Mouse (Mus musculus) C2C12 (cell line): ENCODE data around the gene Gda. TPM values are rescaled to one million over a fixed set of nuclear protein-coding genes. Genes with fewer than 3 reads are reported as not detected.

Experiments used
- H3K27me3 ChIP-seq: one replicate; pipeline ENCODE4 v1.6.1; 2011; ENCODE audit not compliant: control insufficient read depth, insufficient read depth, insufficient read length
- H3K36me3 ChIP-seq: one replicate; pipeline ENCODE4 v1.6.1; 2011; ENCODE audit not compliant: control insufficient read depth, insufficient read depth
- H3K4me3 ChIP-seq: one replicate; pipeline ENCODE4 v1.5.1; 2011; ENCODE audit warnings: mild to moderate bottlenecking, control low read depth; ENCODE audit not compliant: poor library complexity, insufficient read depth, severe bottlenecking
- H3K79me2 ChIP-seq: one replicate; pipeline ENCODE4 v1.6.1; 2011; ENCODE audit not compliant: control insufficient read depth, insufficient read depth
- H3K79me3 ChIP-seq: one replicate; pipeline ENCODE4 v1.6.1; 2011; ENCODE audit warnings: low read depth, control low read depth
- H3ac ChIP-seq: one replicate; pipeline ENCODE3; 2011; ENCODE audit warnings: low read depth; ENCODE audit not compliant: control insufficient read depth, insufficient read length
- CEBPB ChIP-seq: IDR thresholded peaks from one replicate; pipeline ENCODE4 v1.6.1; 2011; ENCODE audit warnings: low read depth, mild to moderate bottlenecking, control low read depth, moderate library complexity
- CTCF ChIP-seq: IDR thresholded peaks from one replicate; pipeline ENCODE4 v1.5.1; 2011; ENCODE audit not compliant: control insufficient read depth, insufficient read depth, insufficient read length
- FOSL1 ChIP-seq: IDR thresholded peaks from one replicate; pipeline ENCODE4 v1.8.0; 2011; ENCODE audit warnings: mild to moderate bottlenecking, low read length; ENCODE audit not compliant: poor library complexity, insufficient read depth, severe bottlenecking
- MAX ChIP-seq: IDR thresholded peaks from one replicate; pipeline ENCODE4 v1.6.1; 2011; ENCODE audit warnings: mild to moderate bottlenecking, control low read depth
- MYOD1 ChIP-seq: IDR thresholded peaks from one replicate; pipeline ENCODE4 v1.6.1; 2011; ENCODE audit warnings: low read depth; ENCODE audit not compliant: control insufficient read depth, insufficient read length
- MYOG ChIP-seq: IDR thresholded peaks from one replicate; pipeline ENCODE4 v1.6.1; 2011; ENCODE audit not compliant: control insufficient read depth, insufficient read length; ENCODE audit errors: extremely low read depth
- USF1 ChIP-seq: IDR thresholded peaks from one replicate; pipeline ENCODE4 v1.6.1; 2011; ENCODE audit warnings: low read depth, mild to moderate bottlenecking, control low read depth, moderate library complexity
- polyA plus RNA-seq: library from polyadenylated mRNA; unstranded; fragments of >200 nt; fragmentation: generic; extraction: Trizol; gene quantifications from one replicate; pipeline ENCODE4 v1.2.1, GENCODE M21; 2012; ENCODE audit warnings: missing spikeins

The Gda gene
- polyA plus RNA-seq, 1 experiment, result 0.14 TPM

DNA sequence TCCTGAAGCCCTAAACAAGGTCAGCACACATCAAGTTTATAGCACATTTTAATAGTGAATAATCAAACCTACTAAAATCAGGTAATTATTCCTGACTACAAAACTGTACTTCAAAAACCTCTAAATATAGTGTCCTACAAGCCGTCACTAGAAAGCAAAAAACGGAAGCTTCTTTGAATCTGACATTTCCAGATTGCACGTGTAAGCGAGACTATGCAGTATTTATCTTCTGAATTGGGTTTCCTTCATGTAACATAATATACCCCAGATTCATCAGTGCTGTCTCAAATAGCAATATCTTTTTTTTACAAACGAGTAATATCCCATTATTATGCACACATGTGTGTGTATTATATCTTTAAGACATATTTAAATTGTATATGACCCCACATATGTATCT is 54.8 kb downstream of the Gda start:
- H3ac ChIP-seq, result no peak overlapping the region
- no peak overlapping the region for H3K4me3 ChIP-seq
- H3K79me3 ChIP-seq, result no peaks in the 10 kb centered on the region
- no peaks in the 10 kb centered on the region for H3K27me3 ChIP-seq
- no peaks in the 10 kb centered on the region for H3K79me2 ChIP-seq
- no peak for TF ChIP-seq FOSL1
- no peak for TF ChIP-seq CTCF
- no peak for TF ChIP-seq MYOD1
- no peak for TF ChIP-seq CEBPB
- no peak for TF ChIP-seq MAX
- no peak for TF ChIP-seq MYOG
- no peak for TF ChIP-seq USF1
- H3K36me3 ChIP-seq, result no peaks in the 10 kb centered on the region

DNA sequence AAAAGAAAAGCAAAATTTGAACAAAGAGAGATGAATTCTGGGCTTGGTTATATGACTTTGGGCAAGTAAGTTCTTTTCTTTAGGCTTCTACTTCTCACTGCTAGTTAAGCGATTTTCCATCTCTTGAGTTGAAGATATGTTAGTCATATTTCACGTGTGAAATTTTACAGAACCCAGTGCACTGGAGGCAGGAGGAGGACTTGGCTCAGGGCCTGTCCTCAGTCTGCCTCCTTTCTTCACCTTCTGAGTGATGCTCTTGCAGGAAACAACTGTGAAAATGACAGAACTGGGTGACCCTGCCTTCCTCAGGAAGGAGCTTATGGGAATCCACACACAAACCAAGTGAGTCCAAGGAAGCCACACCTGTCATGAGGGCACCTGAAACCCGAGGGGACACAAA is 57.9 kb downstream of the Gda start:
- TF ChIP-seq MYOD1 (no peak), CTCF (no peak), FOSL1 (no peak), MAX (no peak), CEBPB (no peak), MYOG (no peak), USF1 (no peak)
- no peaks in the 10 kb centered on the region for H3K79me2 ChIP-seq
- no peaks in the 10 kb centered on the region for H3K79me3 ChIP-seq
- H3K36me3 ChIP-seq, result no peaks in the 10 kb centered on the region
- H3K27me3 ChIP-seq, result no peaks in the 10 kb centered on the region
- H3K4me3 ChIP-seq, result no peak overlapping the region
- no peak overlapping the region for H3ac ChIP-seq

DNA sequence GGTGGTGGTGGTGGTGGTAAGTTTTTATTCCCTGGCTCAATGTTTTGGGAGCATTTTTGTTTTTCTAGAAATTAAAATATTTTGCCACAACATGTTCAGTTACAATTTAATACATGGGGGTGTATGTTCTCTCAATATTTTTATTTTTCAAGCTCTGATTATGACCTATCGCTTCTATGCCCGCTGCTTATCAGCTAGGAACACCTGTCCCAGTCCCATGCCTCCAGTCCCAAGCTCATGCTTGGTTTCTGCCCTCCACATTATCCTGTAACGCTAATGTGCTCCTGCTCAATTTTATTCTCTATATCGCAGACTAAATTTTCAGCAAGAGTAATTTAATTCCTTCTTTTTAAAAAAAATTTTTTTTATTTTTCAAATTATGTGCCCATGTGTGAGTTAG is 64.1 kb downstream of the Gda start:
- Histone ChIP-seq H3K79me2 (no peaks in the 10 kb centered on the region), H3K27me3 (no peaks in the 10 kb centered on the region)

DNA sequence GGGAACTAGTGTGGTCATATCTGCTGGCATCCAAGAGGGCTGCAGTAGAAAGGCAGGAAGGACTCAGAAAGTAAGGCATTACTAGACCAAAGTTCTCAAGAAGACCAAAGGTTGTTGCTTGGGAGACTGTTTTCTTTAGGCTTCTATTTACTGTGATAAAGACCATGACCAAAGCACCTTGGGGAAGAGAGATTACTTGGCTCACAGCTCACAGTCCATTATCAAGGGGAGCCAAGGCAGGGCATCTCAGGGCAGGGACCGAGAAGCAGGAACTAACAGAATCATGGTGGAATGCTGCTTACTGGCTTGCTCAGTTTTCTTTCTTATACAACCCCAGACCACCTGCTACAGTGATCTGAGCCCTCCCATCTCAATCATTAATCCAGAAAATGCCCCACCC is 65.9 kb downstream of the Gda start:
- H3ac ChIP-seq, result no peak overlapping the region
- no peaks in the 10 kb centered on the region for H3K27me3 ChIP-seq
- no peaks in the 10 kb centered on the region for H3K79me2 ChIP-seq
- H3K4me3 ChIP-seq, result no peak overlapping the region
- no peaks in the 10 kb centered on the region for H3K36me3 ChIP-seq
- H3K79me3 ChIP-seq, result no peaks in the 10 kb centered on the region
- TF ChIP-seq MYOD1 (no peak), FOSL1 (no peak), CTCF (no peak), USF1 (no peak), MAX (no peak), CEBPB (no peak), MYOG (no peak)

More for the DNA sequence above, 64.1 kb downstream of the Gda start:
- TF ChIP-seq CTCF (no peak), CEBPB (no peak), MYOG (no peak), MAX (no peak)
- Histone ChIP-seq H3K36me3 (no peaks in the 10 kb centered on the region), H3K79me3 (no peaks in the 10 kb centered on the region), H3K4me3 (no peak overlapping the region), H3ac (no peak overlapping the region)

DNA sequence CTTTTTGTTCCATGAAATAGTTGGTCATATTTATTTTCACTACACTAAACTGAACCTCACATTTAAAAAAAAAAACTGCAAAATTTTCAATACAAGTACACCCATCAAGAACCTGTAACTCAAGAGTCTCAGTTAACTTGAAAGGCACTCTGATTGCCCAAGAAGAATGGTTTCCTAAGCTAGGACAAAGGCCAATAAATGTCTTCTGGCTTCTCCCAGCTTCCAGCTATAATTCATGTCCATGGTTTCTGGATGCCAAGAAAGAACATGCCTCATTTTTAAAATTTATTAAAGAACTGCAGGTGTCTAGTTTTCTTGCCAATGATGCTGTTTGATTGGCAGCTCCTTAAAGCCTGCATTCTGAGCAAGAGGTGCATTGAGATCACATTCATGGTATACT is 75.3 kb downstream of the Gda start:
- Histone ChIP-seq H3K36me3 (no peaks in the 10 kb centered on the region), H3K79me3 (no peaks in the 10 kb centered on the region), H3K79me2 (no peaks in the 10 kb centered on the region), H3K27me3 (no peaks in the 10 kb centered on the region), H3ac (no peak overlapping the region), H3K4me3 (no peak overlapping the region)
- TF ChIP-seq MAX, result no peak
- no peak for TF ChIP-seq FOSL1
- TF ChIP-seq MYOG, result no peak
- TF ChIP-seq CEBPB, result no peak
- no peak for TF ChIP-seq CTCF
- TF ChIP-seq MYOD1, result no peak
- TF ChIP-seq USF1, result no peak

DNA sequence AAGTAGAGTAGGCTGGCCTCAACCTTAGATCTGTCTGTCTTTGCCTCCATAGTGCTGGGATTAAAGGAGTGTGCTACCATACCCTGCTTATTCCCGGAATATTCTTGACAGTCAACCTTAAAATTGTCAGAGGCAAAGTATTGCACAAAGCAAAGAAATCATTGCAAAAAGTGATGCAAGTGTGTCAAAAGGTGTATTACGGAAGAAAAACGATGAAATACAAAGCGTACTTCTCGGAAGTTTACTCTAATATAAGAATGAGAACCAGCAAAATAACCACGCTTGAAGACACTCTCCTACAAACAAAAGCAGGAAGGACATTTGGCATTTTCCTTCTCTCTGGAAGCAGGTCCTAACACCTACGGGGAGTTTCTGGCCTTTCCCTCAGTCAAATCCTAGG is 76.9 kb downstream of the Gda start:
- H3ac ChIP-seq, result no peak overlapping the region
- H3K4me3 ChIP-seq, result no peak overlapping the region
- no peaks in the 10 kb centered on the region for H3K36me3 ChIP-seq
- no peaks in the 10 kb centered on the region for H3K79me2 ChIP-seq
- H3K27me3 ChIP-seq, result no peaks in the 10 kb centered on the region
- no peaks in the 10 kb centered on the region for H3K79me3 ChIP-seq
- TF ChIP-seq CTCF, result no peak
- no peak for TF ChIP-seq MYOD1
- TF ChIP-seq FOSL1, result no peak
- no peak for TF ChIP-seq USF1
